Mouse (Mus musculus) stomach, embryonic 14.5 days (tissue): Measurements from ENCODE around the gene Flnb. TPM values are rescaled to one million over a fixed set of nuclear protein-coding genes. Genes with fewer than 3 reads are reported as not detected.

Source experiments
- ATAC-seq: fragments of 200-750 bp; cut with Nextera tagmentation; 2 replicates; pipeline ENCODE4 v1.8.0; 2017; ENCODE audit warnings: low read depth, moderate TSS enrichment; ENCODE audit not compliant: insufficient number of reproducible peaks, insufficient read depth, low FRiP score
- H3K27ac ChIP-seq: fragments of 300-500 bp; sonication (generic); 2 replicates; pipeline ENCODE4 v1.5.1; 2014; ENCODE audit warnings: mild to moderate bottlenecking, low read length, moderate library complexity, mixed read lengths
- H3K27me3 ChIP-seq: fragments of 300-500 bp; sonication (generic); 2 replicates; pipeline ENCODE4 v1.6.1; 2014; ENCODE audit warnings: low read length, control low read depth, mixed read lengths; ENCODE audit not compliant: control insufficient read depth, insufficient read depth
- H3K36me3 ChIP-seq: fragments of 300-500 bp; sonication (generic); 2 replicates; pipeline ENCODE4 v1.6.1; 2014; ENCODE audit warnings: mild to moderate bottlenecking, control low read depth, low read length, moderate library complexity, mixed read lengths; ENCODE audit not compliant: control insufficient read depth, insufficient read depth
- H3K4me1 ChIP-seq: fragments of 300-500 bp; sonication (generic); 2 replicates; pipeline ENCODE4 v1.6.1; 2014; ENCODE audit warnings: low read length, control low read depth, mixed read lengths; ENCODE audit not compliant: control insufficient read depth, insufficient read depth
- H3K4me2 ChIP-seq: fragments of 300-500 bp; sonication (generic); replicated peaks from 2 replicates; pipeline ENCODE4 v1.6.1; 2014; ENCODE audit warnings: low read depth, low read length, control low read depth
- H3K4me3 ChIP-seq: fragments of 300-500 bp; sonication (generic); 2 replicates; pipeline ENCODE4 v1.5.1; 2014; ENCODE audit warnings: low read depth, low read length, control low read depth
- H3K9ac ChIP-seq: fragments of 300-500 bp; sonication (generic); replicated peaks from 2 replicates; pipeline ENCODE4 v1.6.1; 2014; ENCODE audit warnings: low read depth, mild to moderate bottlenecking, control low read depth, low read length, moderate library complexity, mixed read lengths
- H3K9me3 ChIP-seq: fragments of 300-500 bp; sonication (generic); 2 replicates; pipeline ENCODE4 v1.6.1; 2016; ENCODE audit warnings: low read depth, low read length, control low read depth; ENCODE audit not compliant: control insufficient read depth
- WGBS: fragments of 180-500 bp; shearing (Covaris S2); extraction: QIAGEN DNeasy Blood & Tissue Kit; methylation state at CpG from one replicate; pipeline ENCODE4 v1.1.7; 2014; 5-methylcytosine and 5-hydroxymethylcytosine counted together
- polyA plus RNA-seq: library from polyadenylated mRNA; unstranded; fragments of >200 nt; fragmentation: Nextera tagmentation; extraction: Ambion mirVana; gene quantifications from 2 replicates; pipeline ENCODE4 v1.2.1, GENCODE M21; 2014

Gene Flnb
- polyA plus RNA-seq, 1 experiment from 2014 or later, result 23.7 TPM

- no peaks in the 10 kb centered on the region for H3K36me3 ChIP-seq
- H3K4me2 ChIP-seq, result no peak overlapping the region
- ATAC-seq, result no peak
- H3K9me3 ChIP-seq, result no peaks in the 10 kb centered on the region
- H3K4me1 ChIP-seq, result peaks cover 6% of the 10 kb centered on the region; the same call in 1 of the 2 replicates
- WGBS, result 78% methylated on average over 5 of the region's 5 CpGs
- no peaks in the 10 kb centered on the region for H3K27me3 ChIP-seq
- H3K27ac ChIP-seq, result no peak overlapping the region
- no peak overlapping the region for H3K9ac ChIP-seq
- H3K4me3 ChIP-seq, result no peak overlapping the region
Observed at GRCm38 (mm10) chr14:7838564-7839089, 20.9 kb downstream of the Flnb start.

- H3K9me3 ChIP-seq, result no peaks in the 10 kb centered on the region
- H3K27ac ChIP-seq, result no peak overlapping the region
- H3K27me3 ChIP-seq, result no peaks in the 10 kb centered on the region
- no peak overlapping the region for H3K4me2 ChIP-seq
- H3K36me3 ChIP-seq, result no peaks in the 10 kb centered on the region
- 37% methylated on average over 8 of the region's 8 CpGs for WGBS
- ATAC-seq, result no peak
- peaks cover 6% of the 10 kb centered on the region; the same call in 1 of the 2 replicates for H3K4me1 ChIP-seq
- H3K9ac ChIP-seq, result no peak overlapping the region
- no peak overlapping the region for H3K4me3 ChIP-seq
Observed at GRCm38 (mm10) chr14:7839950-7840514, 22.3 kb downstream of the Flnb start.

- no peak for ATAC-seq
- H3K9ac ChIP-seq, result no peak overlapping the region
- H3K4me2 ChIP-seq, result no peak overlapping the region
- H3K4me1 ChIP-seq, result peaks cover 10% of the 10 kb centered on the region; the same call in 1 of the 2 replicates
- H3K36me3 ChIP-seq, result no peaks in the 10 kb centered on the region
- H3K27me3 ChIP-seq, result no peaks in the 10 kb centered on the region
- H3K9me3 ChIP-seq, result no peaks in the 10 kb centered on the region
- no peak overlapping the region for H3K27ac ChIP-seq
- 66% methylated on average over 15 of the region's 15 CpGs for WGBS
- no peak overlapping the region for H3K4me3 ChIP-seq
Observed at GRCm38 (mm10) chr14:7842631-7843332, 25.0 kb downstream of the Flnb start.

- no peak overlapping the region for H3K9ac ChIP-seq
- no peaks in the 10 kb centered on the region for H3K36me3 ChIP-seq
- no peaks in the 10 kb centered on the region for H3K9me3 ChIP-seq
- peaks cover 17% of the 10 kb centered on the region for H3K4me1 ChIP-seq
- 76% methylated on average over 4 of the region's 4 CpGs for WGBS
- no peak for ATAC-seq
- H3K4me2 ChIP-seq, result no peak overlapping the region
- no peaks in the 10 kb centered on the region for H3K27me3 ChIP-seq
- H3K27ac ChIP-seq, result no peak overlapping the region
- no peak overlapping the region for H3K4me3 ChIP-seq
Observed at GRCm38 (mm10) chr14:7846696-7847095, 28.9 kb downstream of the Flnb start.

- H3K4me2 ChIP-seq, result no peak overlapping the region
- no peaks in the 10 kb centered on the region for H3K9me3 ChIP-seq
- H3K27ac ChIP-seq, result no peak overlapping the region
- WGBS, result 39% methylated on average over 5 of the region's 5 CpGs
- H3K4me3 ChIP-seq, result no peak overlapping the region
- H3K4me1 ChIP-seq, result peaks cover 24% of the 10 kb centered on the region
- no peaks in the 10 kb centered on the region for H3K36me3 ChIP-seq
- no peak overlapping the region for H3K9ac ChIP-seq
- ATAC-seq, result no peak; the same call in 1 of the 2 replicates
- H3K27me3 ChIP-seq, result no peaks in the 10 kb centered on the region
Observed at GRCm38 (mm10) chr14:7847746-7848232, 30.0 kb downstream of the Flnb start.

GRCm38 (mm10) chr14:7850913-7851312 is 33.2 kb downstream of the Flnb start:
- no peak for ATAC-seq
- no peak overlapping the region for H3K4me3 ChIP-seq
- no peak overlapping the region for H3K9ac ChIP-seq
- peak overlapping the region; percentile 41; the same call in 1 of the 2 replicates for H3K27ac ChIP-seq
- no peaks in the 10 kb centered on the region for H3K27me3 ChIP-seq
- H3K9me3 ChIP-seq, result no peaks in the 10 kb centered on the region
- WGBS, result 52% methylated on average over 3 of the region's 3 CpGs
- H3K4me2 ChIP-seq, result no peak overlapping the region
- H3K36me3 ChIP-seq, result no peaks in the 10 kb centered on the region
- peaks cover 37% of the 10 kb centered on the region for H3K4me1 ChIP-seq

- no peak overlapping the region for H3K4me3 ChIP-seq
- no peaks in the 10 kb centered on the region for H3K36me3 ChIP-seq
- no peaks in the 10 kb centered on the region for H3K9me3 ChIP-seq
- peak overlapping the region; percentile 41; the same call in 1 of the 2 replicates for H3K27ac ChIP-seq
- peak; percentile 62 for ATAC-seq
- H3K27me3 ChIP-seq, result no peaks in the 10 kb centered on the region
- no peak overlapping the region; the same call in 1 of the 2 replicates for H3K4me2 ChIP-seq
- WGBS, result 15% methylated on average over 5 of the region's 5 CpGs
- peaks cover 37% of the 10 kb centered on the region for H3K4me1 ChIP-seq
- no peak overlapping the region for H3K9ac ChIP-seq
Observed at GRCm38 (mm10) chr14:7851543-7852065, 33.8 kb downstream of the Flnb start.

GRCm38 (mm10) chr14:7853691-7854090 is 35.9 kb downstream of the Flnb start:
- WGBS, result 19% methylated on average over 11 of the region's 11 CpGs
- Histone ChIP-seq H3K27me3 (no peaks in the 10 kb centered on the region), H3K4me1 (peaks cover 32% of the 10 kb centered on the region), H3K27ac (no peak overlapping the region), H3K4me3 (no peak overlapping the region), H3K4me2 (no peak overlapping the region), H3K9me3 (no peaks in the 10 kb centered on the region), H3K36me3 (no peaks in the 10 kb centered on the region), H3K9ac (no peak overlapping the region)
- peak; percentile 65; the same call in 1 of the 2 replicates for ATAC-seq
